Mouse (Mus musculus): ENCODE results near the gene Agap1.

DNA sequence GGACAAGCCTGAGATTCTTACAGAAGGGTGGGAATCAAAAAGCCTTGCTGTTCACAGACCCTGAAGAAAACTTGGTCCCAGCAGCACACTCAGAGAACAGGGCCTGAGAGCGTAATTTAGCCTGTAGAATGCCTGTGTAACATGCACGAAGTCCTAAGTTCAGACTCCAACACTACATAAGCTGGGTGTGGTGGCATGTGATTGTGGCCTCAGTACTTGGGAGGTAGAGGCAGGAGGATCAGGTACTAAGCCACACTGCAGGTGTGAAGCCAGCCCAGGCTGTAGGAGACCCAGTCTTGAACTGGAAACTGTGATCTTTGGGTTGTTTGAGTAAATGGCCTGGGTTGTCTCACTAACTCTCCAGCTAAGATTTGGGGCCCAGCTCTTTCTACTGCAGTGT, 180.5 kb downstream of the Agap1 start:
- TF ChIP-seq POLR2A (IDR thresholded peaks at IDR 0.05; ENCODE audit: low read depth, low read length) (no peak), CTCF (conservative IDR thresholded peaks at IDR 0.05; ENCODE audit: insufficient read depth, insufficient read length, low read depth, low read length) (no peak)

All from kidney, adult 2 months (tissue).